Mouse (Mus musculus): ENCODE measurements around the gene Casc1.

DNA sequence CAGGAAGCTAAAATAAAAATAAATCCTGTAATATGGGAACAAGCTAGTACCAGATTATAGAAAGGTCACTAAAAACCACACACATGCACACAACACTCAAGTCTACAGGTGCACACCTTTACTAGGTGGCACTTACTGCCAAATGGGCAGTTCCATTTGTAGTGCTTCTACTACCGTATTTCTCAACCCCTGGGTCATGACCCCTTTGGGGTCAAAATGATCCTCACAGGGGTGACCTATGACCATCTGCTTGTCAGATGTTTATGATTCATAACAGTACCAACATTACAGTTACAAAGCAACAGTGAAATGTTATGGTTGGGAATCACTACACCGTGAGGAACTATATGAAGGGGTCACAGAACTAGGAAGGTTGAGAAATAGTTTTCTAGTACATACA lies 3.1 kb upstream of the Casc1 start:
- TF ChIP-seq CHD2 (IDR thresholded peaks at IDR 0.05; ENCODE audit: low read length), result no peak
- TF ChIP-seq GATA1 (IDR thresholded peaks at IDR 0.05; ENCODE audit: low read depth, low read length), result no peak
- TF ChIP-seq E2F4 (IDR thresholded peaks at IDR 0.05; ENCODE audit: borderline replicate concordance, low read depth, low read length), result no peak
- TF ChIP-seq POLR2A (IDR thresholded peaks at IDR 0.05; ENCODE audit: control insufficient read depth in 1 of 2, insufficient read depth in 1 of 2, low read depth in 1 of 2, low read length in 2 of 2, poor library complexity in 1 of 2), result no peak
- no peak for TF ChIP-seq JUND (IDR thresholded peaks at IDR 0.05; ENCODE audit: low read depth, low read length)
- no peak for TF ChIP-seq CTCF (IDR thresholded peaks at IDR 0.05 in 2 of 3, conservative IDR thresholded peaks at IDR 0.05 in 1 of 3; ENCODE audit: control insufficient read depth in 1 of 3, insufficient read depth in 1 of 3, low read depth in 2 of 3, low read length in 3 of 3, poor library complexity in 1 of 3, severe bottlenecking in 1 of 3)
- TF ChIP-seq USF1 (IDR thresholded peaks at IDR 0.05; ENCODE audit: low read depth, low read length), result no peak
- no peak for TF ChIP-seq TBP (IDR thresholded peaks at IDR 0.05; ENCODE audit: low read depth, low read length)
- no peak for TF ChIP-seq USF2 (IDR thresholded peaks at IDR 0.05; ENCODE audit: borderline replicate concordance in 1 of 2, insufficient read depth in 1 of 2, low read depth in 1 of 2, low read length in 2 of 2)
- TF ChIP-seq ZKSCAN1 (IDR thresholded peaks at IDR 0.05; ENCODE audit: low read depth, low read length), result no peak
- no peak for TF ChIP-seq ETS1 (IDR thresholded peaks at IDR 0.05; ENCODE audit: low read depth, low read length)
- no peak for TF ChIP-seq GABPA (IDR thresholded peaks at IDR 0.05; ENCODE audit: low read depth, low read length)
- TF ChIP-seq POLR2AphosphoS2 (IDR thresholded peaks at IDR 0.05; ENCODE audit: low read length), result no peak
- no peak for TF ChIP-seq RAD21 (IDR thresholded peaks at IDR 0.05; ENCODE audit: low read depth, low read length)
